Mouse (Mus musculus) brain, embryonic 14.5 days (tissue): ENCODE measurements around the gene Spout1.
"Not testable (repeated sequence)": the region's sequence is repeated elsewhere in the genome, so short reads cannot be mapped to it uniquely, and the experiment has no call there.

Experiments used
- CTCF ChIP-seq: fragments of 200-500 bp; IDR thresholded peaks from 2 replicates; pipeline ENCODE4 v1.5.1; 2012; ENCODE audit warnings: inconsistent platforms, mild to moderate bottlenecking, moderate library complexity, borderline replicate concordance; ENCODE audit not compliant: insufficient read depth, insufficient read length; ENCODE audit errors: extremely low read depth
- POLR2A ChIP-seq: fragments of 200-500 bp; IDR thresholded peaks from 2 replicates; pipeline ENCODE4 v1.6.1; 2012; ENCODE audit warnings: mild to moderate bottlenecking, inconsistent platforms, borderline replicate concordance; ENCODE audit not compliant: poor library complexity, insufficient read depth, insufficient read length, severe bottlenecking; ENCODE audit errors: extremely low read depth

DNA sequence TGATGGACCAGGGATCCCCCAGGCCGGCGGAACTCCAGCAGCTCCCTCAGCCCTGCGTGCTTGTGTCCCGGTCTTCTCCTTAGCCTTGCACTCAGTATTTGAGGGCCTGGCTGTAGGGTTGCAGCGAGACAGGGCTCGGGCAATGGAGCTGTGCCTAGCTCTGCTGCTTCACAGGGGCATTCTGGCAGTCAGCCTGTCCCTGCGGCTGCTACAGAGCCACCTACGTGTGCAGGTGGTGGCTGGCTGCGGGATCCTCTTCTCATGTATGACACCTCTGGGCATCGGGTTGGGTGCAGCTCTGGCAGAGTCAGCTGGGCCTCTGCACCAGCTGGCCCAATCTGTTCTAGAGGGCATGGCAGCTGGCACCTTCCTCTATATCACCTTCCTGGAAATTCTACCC, 18.4 kb downstream of the Spout1 start:
- not testable (repeated sequence) for TF ChIP-seq CTCF, POLR2A
